23 mouse cellular contexts compared by ENCODE assay signal in genomic region chr7:30060341-30060740, GRCm38 (mm10). TPM values are rescaled to one million over a fixed set of nuclear protein-coding genes. Genes with fewer than 3 reads are reported as not detected.
DNase-seq lines count a peak whose midpoint lies in the region; ATAC-seq lines count a peak whose summit lies in the region.
"Had no signal": no experiment of that assay in that cellular context is flagged by ENCODE, and none has a peak within 500 bp of the region (broad histone marks: within the 10 kb centered on the region; RNA-seq: fewer than 3 reads in every experiment).

No protein-coding gene starts in this region.

- no peaks in the 10 kb centered on the region for H3K9me3 ChIP-seq in heart, embryonic 11.5 days (replicated peaks; ENCODE audit: control insufficient read depth, low read length)
- H3K9me3 ChIP-seq in heart, embryonic 16.5 days (replicated peaks; ENCODE audit: control insufficient read depth, low read length) = no peaks in the 10 kb centered on the region
- H3K9me3 ChIP-seq: embryonic facial prominence, embryonic 15.5 days; forebrain, embryonic 15.5 days; hindbrain, embryonic 13.5 days had no signal

- H3K4me2 ChIP-seq in heart, embryonic 11.5 days = no peak overlapping the region
- H3K4me2 ChIP-seq in heart, embryonic 16.5 days (ENCODE audit: low read depth, low read length) = no peak overlapping the region
- H3K4me2 ChIP-seq: embryonic facial prominence, embryonic 15.5 days; forebrain, embryonic 15.5 days; hindbrain, embryonic 13.5 days had no signal

- peaks cover 17% of the 10 kb centered on the region; the same call in 1 of the 2 replicates for H3K36me3 ChIP-seq in heart, embryonic 11.5 days (ENCODE audit: control insufficient read depth, insufficient read depth, low read length)
- H3K36me3 ChIP-seq in heart, embryonic 16.5 days (ENCODE audit: control insufficient read depth, insufficient read depth) = peaks cover 24% of the 10 kb centered on the region; the same call in 1 of the 2 replicates

- H3K27me3 ChIP-seq in heart, embryonic 11.5 days (ENCODE audit: control insufficient read depth, insufficient read depth, low read length) = no peaks in the 10 kb centered on the region
- H3K27me3 ChIP-seq in heart, embryonic 16.5 days (ENCODE audit: control insufficient read depth, insufficient read depth, low read length) = no peaks in the 10 kb centered on the region
- H3K27me3 ChIP-seq: embryonic facial prominence, embryonic 15.5 days; forebrain, embryonic 15.5 days; hindbrain, embryonic 13.5 days had no signal

- no peaks in the 10 kb centered on the region for H3K4me1 ChIP-seq in heart, embryonic 11.5 days (ENCODE audit: control insufficient read depth, insufficient read depth, low read length)
- peaks cover 3% of the 10 kb centered on the region; the same call in 1 of the 2 replicates for H3K4me1 ChIP-seq in heart, embryonic 16.5 days (ENCODE audit: control insufficient read depth, insufficient read depth, low read length)
- H3K4me1 ChIP-seq: embryonic facial prominence, embryonic 15.5 days; forebrain, embryonic 15.5 days; hindbrain, embryonic 13.5 days had no signal

- no peak for ATAC-seq in heart, embryonic 11.5 days (replicated peaks; ENCODE audit: insufficient number of reproducible peaks, low FRiP score, low TSS enrichment)
- ATAC-seq in heart, embryonic 16.5 days (replicated peaks; ENCODE audit: extremely low read depth, insufficient read depth, low FRiP score) = no peak
- ATAC-seq: forebrain, embryonic 15.5 days; hindbrain, postnatal 0 days had no signal

- DNase-seq in gastrocnemius, adult 18-20 months (ENCODE audit: low spot score) = peak; percentile 25
- DNase-seq in gastrocnemius, postnatal 25 days = no peak
- DNase-seq in heart, postnatal 10 days = no peak
- DNase-seq in heart, postnatal 4 days = no peak
- peak; percentile 95 for DNase-seq in gonadal fat pad, adult 2 months (ENCODE audit: low read depth)
- no peak for DNase-seq in cerebellum, adult 8-10 months
- DNase-seq: adrenal gland, postnatal 10 days; cerebellum, adult 11 months; cerebellum, adult 9-10 months; cerebellum, postnatal 25 days; gastrocnemius, postnatal 36 days; heart, postnatal 36 days; kidney, adult 11 months; kidney, adult 9 months had no signal

- intact Hi-C loops in heart, postnatal 10 days (cut with DNase I) = no loop called here

- H3K27ac ChIP-seq in heart, embryonic 11.5 days (ENCODE audit: low read depth, low read length) = peak overlapping the region; percentile 22; the same call in 1 of the 2 replicates
- H3K27ac ChIP-seq in heart, embryonic 16.5 days (ENCODE audit: low read length) = peak overlapping the region; percentile 38
- H3K27ac ChIP-seq: embryonic facial prominence, embryonic 15.5 days; forebrain, embryonic 15.5 days; hindbrain, embryonic 13.5 days; hindbrain, postnatal 0 days; kidney, postnatal 0 days had no signal

- no peak overlapping the region for H3K9ac ChIP-seq in heart, embryonic 11.5 days (ENCODE audit: low read depth, low read length)
- no peak overlapping the region for H3K9ac ChIP-seq in heart, embryonic 16.5 days (ENCODE audit: low read length)
- H3K9ac ChIP-seq: embryonic facial prominence, embryonic 15.5 days; forebrain, embryonic 15.5 days; hindbrain, embryonic 13.5 days had no signal

- WGBS in heart, embryonic 11.5 days (ENCODE audit: insufficient replicate concordance) = 70% methylated on average over 6 of the region's 6 CpGs
- 60% methylated on average over 6 of the region's 6 CpGs for WGBS in heart, embryonic 16.5 days

- H3K4me3 ChIP-seq in heart, embryonic 11.5 days (ENCODE audit: low read depth, low read length) = no peak overlapping the region
- H3K4me3 ChIP-seq in heart, embryonic 16.5 days (ENCODE audit: low read length) = no peak overlapping the region
- H3K4me3 ChIP-seq: embryonic facial prominence, embryonic 15.5 days; erythroblast, embryonic 14.5 days; forebrain, embryonic 15.5 days; hindbrain, embryonic 13.5 days had no signal

RNA-seq across cellular contexts. Expression of gene Zfp14, which starts 9.2 kb away (rescaled TPM):
- total RNA-seq in gastrocnemius, adult 18-20 months (2021) = 1 to 10 TPM; 2.1 to 2.3 TPM
- total RNA-seq in gastrocnemius, postnatal 25 days (2021) = 1 to 10 TPM; 1.2 to 2.0 TPM
- polyA plus RNA-seq in heart, embryonic 11.5 days (2014; fragmentation: Nextera tagmentation; extraction: Ambion mirVana) = 3.1 and 3.8 TPM in 2 replicates
- total RNA-seq in heart, postnatal 10 days (2021) = 1 to 10 TPM; 1.6 to 2.6 TPM
- 4.3 and 4.7 TPM in 2 replicates for polyA plus RNA-seq in heart, embryonic 16.5 days (2015; fragmentation: Nextera tagmentation; extraction: Ambion mirVana)
- 1 to 10 TPM; 1.8 to 2.1 TPM for total RNA-seq in heart, postnatal 4 days (2021)
- 5.3 and 6.1 TPM in 2 replicates for polyA plus RNA-seq in gonadal fat pad, adult 2 months (2012; rRNA removed)
- polyA plus RNA-seq: erythroblast, embryonic 14.5 days had no signal

RNA-seq across cellular contexts. Expression of gene Zfp82, which starts 12.4 kb away (rescaled TPM):
- total RNA-seq in gastrocnemius, adult 18-20 months (2021) = 1 to 10 TPM; 1.6 to 2.7 TPM
- 1 to 10 TPM; 1.5 to 1.7 TPM for total RNA-seq in gastrocnemius, postnatal 25 days (2021)
- 4.1 TPM in 2 replicates for polyA plus RNA-seq in heart, embryonic 11.5 days (2014; fragmentation: Nextera tagmentation; extraction: Ambion mirVana)
- total RNA-seq in heart, postnatal 10 days (2021) = 1 to 10 TPM in 1 of 2 experiments, under 1 TPM in 1; 0.98 to 1.1 TPM
- polyA plus RNA-seq in heart, embryonic 16.5 days (2015; fragmentation: Nextera tagmentation; extraction: Ambion mirVana) = 4.8 and 5.2 TPM in 2 replicates
- 1 to 10 TPM in 1 of 2 experiments, under 1 TPM in 1; 0.23 to 1.0 TPM for total RNA-seq in heart, postnatal 4 days (2021)
- polyA plus RNA-seq in gonadal fat pad, adult 2 months (2012; rRNA removed) = 0.11 and 0.27 TPM in 2 replicates
- polyA plus RNA-seq: erythroblast, embryonic 14.5 days had no signal

RNA-seq across cellular contexts. Expression of gene Gm26920, which starts 29.9 kb away (rescaled TPM):
- not detected for total RNA-seq in gastrocnemius, adult 18-20 months (2021)
- not detected for total RNA-seq in gastrocnemius, postnatal 25 days (2021)
- 0.26 and 0.96 TPM in 2 replicates for polyA plus RNA-seq in heart, embryonic 11.5 days (2014; fragmentation: Nextera tagmentation; extraction: Ambion mirVana)
- total RNA-seq in heart, postnatal 10 days (2021) = under 1 TPM in 1 of 2 experiments, not detected in 1; 0.62 TPM
- polyA plus RNA-seq in heart, embryonic 16.5 days (2015; fragmentation: Nextera tagmentation; extraction: Ambion mirVana) = not detected in 2 replicates
- total RNA-seq in heart, postnatal 4 days (2021) = under 1 TPM in 1 of 2 experiments, not detected in 1; 0.74 TPM
- 0.15 and 0.46 TPM in 2 replicates for polyA plus RNA-seq in gonadal fat pad, adult 2 months (2012; rRNA removed)
- total RNA-seq: adrenal gland, postnatal 4 days; gastrocnemius, postnatal 36 days; heart, postnatal 36 days; hindbrain, postnatal 0 days had no signal
- polyA plus RNA-seq: erythroblast, embryonic 14.5 days had no signal

RNA-seq across cellular contexts. Expression of gene Zfp566, which starts 30.0 kb away (rescaled TPM):
- total RNA-seq in gastrocnemius, adult 18-20 months (2021) = 1 to 10 TPM; 2.2 to 3.4 TPM
- 1 to 10 TPM; 1.6 to 2.3 TPM for total RNA-seq in gastrocnemius, postnatal 25 days (2021)
- polyA plus RNA-seq in heart, embryonic 11.5 days (2014; fragmentation: Nextera tagmentation; extraction: Ambion mirVana) = 7.4 and 8.1 TPM in 2 replicates
- 1 to 10 TPM; 1.3 to 2.3 TPM for total RNA-seq in heart, postnatal 10 days (2021)
- polyA plus RNA-seq in heart, embryonic 16.5 days (2015; fragmentation: Nextera tagmentation; extraction: Ambion mirVana) = 6.2 and 7.1 TPM in 2 replicates
- 1 to 10 TPM; 2.8 to 3.5 TPM for total RNA-seq in heart, postnatal 4 days (2021)
- polyA plus RNA-seq in gonadal fat pad, adult 2 months (2012; rRNA removed) = 2.9 and 3.0 TPM in 2 replicates
- polyA plus RNA-seq: erythroblast, embryonic 14.5 days had no signal

RNA-seq across cellular contexts. Expression of gene Zfp260, which starts 34.2 kb away (rescaled TPM):
- total RNA-seq in gastrocnemius, adult 18-20 months (2021) = 10 to 100 TPM; 33.3 to 37.9 TPM
- 10 to 100 TPM; 24.1 to 24.4 TPM for total RNA-seq in gastrocnemius, postnatal 25 days (2021)
- 87.2 and 96.0 TPM in 2 replicates for polyA plus RNA-seq in heart, embryonic 11.5 days (2014; fragmentation: Nextera tagmentation; extraction: Ambion mirVana)
- 10 to 100 TPM; 44.8 to 53.3 TPM for total RNA-seq in heart, postnatal 10 days (2021)
- 75.3 and 76.0 TPM in 2 replicates for polyA plus RNA-seq in heart, embryonic 16.5 days (2015; fragmentation: Nextera tagmentation; extraction: Ambion mirVana)
- total RNA-seq in heart, postnatal 4 days (2021) = 10 to 100 TPM; 44.2 to 46.1 TPM
- 16.3 and 16.5 TPM in 2 replicates for polyA plus RNA-seq in gonadal fat pad, adult 2 months (2012; rRNA removed)
- polyA plus RNA-seq: erythroblast, embryonic 14.5 days had no signal

Comparison
In these comparisons a context has a peak if more than half of its experiments do, and no peak if none do; other contexts are left out.
1. DNase-seq: peak in gastrocnemius, adult 18-20 months (single experiment) and gonadal fat pad, adult 2 months (single experiment); none in gastrocnemius, postnatal 25 days (single experiment), heart, postnatal 10 days (0 of 2), heart, postnatal 4 days (single experiment) and cerebellum, adult 8-10 months (single experiment).